Mouse (Mus musculus): ENCODE measurements around the gene Fchsd2.

The Fchsd2 gene

GRCm38 (mm10) chr7:101072123-101072740 lies 20.4 kb upstream of the Fchsd2 start:
- no peak for DNase-seq (ENCODE audit: low read depth, low spot score)

GRCm38 (mm10) chr7:101074170-101074767 lies 18.4 kb upstream of the Fchsd2 start:
- no peak for DNase-seq (ENCODE audit: low read depth, low spot score)

DNA sequence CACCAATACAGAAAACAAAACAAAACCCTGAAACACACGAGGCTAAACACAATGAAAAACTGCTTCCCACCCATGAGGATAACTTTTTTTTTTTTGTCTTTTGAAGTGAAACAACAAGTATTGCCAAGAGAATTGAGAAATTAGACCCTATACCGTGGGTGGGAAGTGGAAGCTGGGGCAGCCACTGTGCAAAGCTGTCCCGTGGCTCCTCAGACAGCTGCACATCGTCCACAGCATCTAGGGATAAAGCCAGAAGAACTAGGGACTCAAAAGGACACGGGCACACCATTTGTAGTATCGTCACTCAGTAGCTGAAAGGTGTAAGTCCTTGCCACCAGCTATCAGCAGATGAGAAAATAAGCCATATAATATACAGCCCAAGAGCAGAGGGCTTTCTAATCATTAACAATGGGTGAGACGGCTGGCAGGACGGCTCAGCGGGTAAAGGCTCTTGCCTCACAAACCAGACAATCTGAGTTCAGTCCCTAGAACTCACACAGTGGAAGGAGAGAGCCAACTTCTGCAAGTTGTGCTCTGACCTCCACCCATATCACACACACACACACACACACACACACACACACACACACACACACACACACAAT lies 9.0 kb upstream of the Fchsd2 start:
- DNase-seq (ENCODE audit: low read depth, low spot score) = no peak

DNA sequence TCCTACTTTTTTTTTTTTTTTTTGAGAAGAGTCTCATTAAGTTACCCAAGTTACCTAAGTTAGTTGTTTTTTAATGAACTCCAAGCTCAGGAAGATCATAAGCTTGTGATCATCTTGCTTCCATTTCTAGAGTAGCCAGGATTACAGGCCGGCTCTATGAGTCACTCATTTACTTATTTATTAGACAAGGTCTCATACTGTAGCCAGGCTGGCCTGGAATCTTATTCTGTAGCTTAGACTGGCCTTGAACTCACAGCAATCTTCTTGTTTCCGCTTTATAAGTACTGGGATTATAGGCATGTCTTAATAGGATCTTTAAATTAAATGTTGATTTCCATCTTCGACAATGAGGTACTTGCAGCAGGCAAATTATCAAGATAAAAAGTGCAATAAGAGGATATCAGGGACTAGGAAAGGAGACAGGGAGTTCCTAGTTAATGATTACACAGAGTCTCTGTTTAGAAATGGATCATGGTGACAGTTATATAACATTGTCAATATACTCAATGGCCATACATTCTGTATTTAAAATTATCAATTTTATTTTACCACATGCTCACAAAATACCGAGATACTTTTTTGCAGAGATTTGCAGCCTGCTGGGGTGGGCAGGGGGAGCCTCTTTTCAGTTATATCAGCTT lies 7.7 kb upstream of the Fchsd2 start:
- DNase-seq (ENCODE audit: low read depth, low spot score) = no peak

GRCm38 (mm10) chr7:101085779-101086178 lies 6.9 kb upstream of the Fchsd2 start:
- DNase-seq (ENCODE audit: low read depth, low spot score) = no peak

DNA sequence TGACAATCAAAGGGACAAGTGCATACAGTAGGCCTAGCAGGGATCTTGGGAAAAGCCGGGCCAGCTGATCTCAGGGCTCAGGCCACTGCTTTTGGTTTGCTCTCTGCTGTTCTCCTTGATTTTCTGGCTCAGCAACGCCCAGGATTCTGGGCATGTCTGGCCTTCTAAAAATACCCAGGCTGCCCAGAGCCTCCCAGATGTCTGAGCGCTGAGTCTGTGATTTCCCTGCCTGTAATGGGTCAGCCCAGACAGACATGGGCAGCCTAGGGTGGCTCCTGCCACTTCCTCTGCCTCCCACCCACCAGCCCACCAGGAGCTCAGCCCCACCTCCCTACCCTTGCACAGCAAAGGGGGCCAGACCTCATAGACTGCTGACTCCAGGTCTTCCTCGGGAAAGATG lies 4.0 kb upstream of the Fchsd2 start:
- DNase-seq (ENCODE audit: low read depth, low spot score) = no peak

DNA sequence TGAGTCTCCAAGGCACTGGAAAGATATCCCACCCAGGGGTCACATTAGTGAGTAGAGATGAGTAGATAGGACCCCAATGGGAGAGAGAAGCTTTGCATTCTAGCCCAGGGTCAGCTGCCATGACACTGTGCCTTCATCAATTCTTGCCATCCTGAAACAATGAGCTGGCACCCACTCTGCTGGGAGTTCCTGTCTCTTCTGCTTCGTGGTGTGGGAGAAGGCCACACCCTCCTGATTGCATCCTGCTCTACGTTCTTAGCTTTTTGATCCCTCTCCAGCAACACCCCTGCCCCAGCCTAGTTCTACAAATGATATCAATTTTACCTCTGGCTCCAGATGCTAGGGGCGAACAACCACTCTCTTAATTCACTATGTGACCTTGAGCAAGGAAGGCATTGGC lies 3.4 kb upstream of the Fchsd2 start:
- no peak for DNase-seq (ENCODE audit: low read depth, low spot score)

DNA sequence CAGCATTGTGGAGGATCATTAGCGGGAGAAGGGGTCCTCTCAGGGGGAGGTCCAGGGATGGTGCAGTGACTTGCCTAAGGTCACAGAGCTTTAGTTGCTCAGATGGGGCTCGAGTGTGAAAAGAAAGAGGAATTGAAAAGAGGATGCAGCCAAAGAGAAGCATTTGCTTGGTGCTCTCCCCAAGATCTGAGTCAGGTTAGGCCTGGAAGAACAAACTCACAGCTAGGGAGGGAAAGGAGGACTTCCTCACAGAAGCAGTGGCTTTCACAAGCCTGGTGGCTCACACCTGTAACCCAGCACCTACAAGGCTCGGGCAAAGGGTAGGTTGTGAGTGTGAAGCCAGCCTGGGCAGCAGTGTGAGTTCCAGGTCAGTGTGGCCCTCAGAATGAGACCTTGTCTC lies 568 bp downstream of the Fchsd2 start:
- no peak for DNase-seq (ENCODE audit: low read depth, low spot score)

GRCm38 (mm10) chr7:101094746-101095145 lies 2.1 kb downstream of the Fchsd2 start:
- DNase-seq (ENCODE audit: low read depth, low spot score) = no peak

DNA sequence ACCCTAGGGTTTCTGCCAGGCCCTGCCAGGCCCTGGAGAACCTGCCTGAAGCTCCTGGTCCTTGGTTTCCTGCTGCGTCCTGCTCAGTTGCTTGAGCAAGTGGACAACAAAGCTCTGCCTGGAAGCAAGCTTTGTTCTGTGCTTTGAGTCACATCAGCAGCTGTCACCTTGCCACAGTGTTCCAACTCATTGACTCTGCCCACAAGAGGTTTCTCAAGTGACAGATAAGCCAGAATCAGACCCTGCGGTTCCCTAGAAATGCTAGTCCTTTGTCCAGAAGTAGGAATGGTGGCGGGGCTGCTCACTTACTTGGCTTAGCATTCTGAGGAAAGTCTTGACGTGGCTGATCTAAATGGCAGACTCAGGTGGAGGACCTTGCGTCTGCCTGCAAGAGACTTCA lies 2.9 kb downstream of the Fchsd2 start:
- no peak for DNase-seq (ENCODE audit: low read depth, low spot score)

- no peak for DNase-seq (ENCODE audit: low read depth, low spot score)
These were observed 3.9 kb downstream of the Fchsd2 start for GRCm38 (mm10) chr7:101096576-101096975.

GRCm38 (mm10) chr7:101097084-101097483 lies 4.4 kb downstream of the Fchsd2 start:
- peak; percentile 58 for DNase-seq (ENCODE audit: low read depth, low spot score)

- DNase-seq (ENCODE audit: low read depth, low spot score) = no peak
These were observed 7.3 kb downstream of the Fchsd2 start for GRCm38 (mm10) chr7:101099981-101100380.

DNA sequence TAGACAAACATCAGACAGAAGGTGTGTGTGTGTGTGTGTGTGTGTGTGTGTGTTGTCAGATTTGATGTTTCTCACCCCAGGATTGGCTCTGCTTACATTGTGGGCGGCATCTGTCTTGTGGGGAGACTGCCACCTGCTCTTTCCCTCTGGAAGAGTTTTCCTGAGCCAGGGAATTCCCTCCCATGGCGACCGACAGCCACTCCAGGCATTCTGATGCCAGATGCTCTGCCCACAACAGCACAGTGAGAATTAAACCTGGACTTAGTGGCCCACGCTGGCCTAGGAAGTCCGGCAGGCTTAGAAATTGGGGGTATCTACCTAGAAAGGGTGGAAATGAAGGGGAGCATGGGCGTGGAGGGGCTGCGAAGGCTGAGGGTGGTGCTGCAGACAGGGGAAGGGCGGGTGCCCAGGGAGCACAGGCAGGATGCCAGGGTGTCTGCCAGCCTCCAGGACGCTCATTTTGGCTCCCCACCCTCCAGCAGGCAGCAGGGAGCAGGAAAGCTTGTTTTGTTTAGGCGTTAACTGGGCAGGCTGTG lies 8.6 kb downstream of the Fchsd2 start:
- no peak for DNase-seq (ENCODE audit: low read depth, low spot score)

DNA sequence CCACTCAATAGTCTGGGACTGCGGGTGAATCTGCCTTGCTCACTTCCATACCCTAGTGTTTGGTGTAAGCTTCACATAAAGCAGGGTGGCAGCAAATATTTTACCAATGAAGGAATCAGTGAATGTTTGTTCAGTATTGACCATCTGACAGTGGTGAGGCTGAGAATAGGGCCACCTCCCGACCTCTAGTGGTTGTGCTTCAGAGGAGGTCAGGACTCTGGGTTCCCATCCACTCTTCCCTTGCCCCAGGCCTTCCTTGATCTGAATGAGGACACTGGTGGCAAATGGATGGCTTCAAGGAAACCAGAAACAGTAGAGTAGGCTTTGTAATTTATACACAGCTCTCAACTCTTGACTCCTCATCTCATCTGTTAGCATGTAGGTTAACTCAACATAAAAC lies 14.0 kb downstream of the Fchsd2 start:
- peak; percentile 10 for DNase-seq (ENCODE audit: low read depth, low spot score)

DNA sequence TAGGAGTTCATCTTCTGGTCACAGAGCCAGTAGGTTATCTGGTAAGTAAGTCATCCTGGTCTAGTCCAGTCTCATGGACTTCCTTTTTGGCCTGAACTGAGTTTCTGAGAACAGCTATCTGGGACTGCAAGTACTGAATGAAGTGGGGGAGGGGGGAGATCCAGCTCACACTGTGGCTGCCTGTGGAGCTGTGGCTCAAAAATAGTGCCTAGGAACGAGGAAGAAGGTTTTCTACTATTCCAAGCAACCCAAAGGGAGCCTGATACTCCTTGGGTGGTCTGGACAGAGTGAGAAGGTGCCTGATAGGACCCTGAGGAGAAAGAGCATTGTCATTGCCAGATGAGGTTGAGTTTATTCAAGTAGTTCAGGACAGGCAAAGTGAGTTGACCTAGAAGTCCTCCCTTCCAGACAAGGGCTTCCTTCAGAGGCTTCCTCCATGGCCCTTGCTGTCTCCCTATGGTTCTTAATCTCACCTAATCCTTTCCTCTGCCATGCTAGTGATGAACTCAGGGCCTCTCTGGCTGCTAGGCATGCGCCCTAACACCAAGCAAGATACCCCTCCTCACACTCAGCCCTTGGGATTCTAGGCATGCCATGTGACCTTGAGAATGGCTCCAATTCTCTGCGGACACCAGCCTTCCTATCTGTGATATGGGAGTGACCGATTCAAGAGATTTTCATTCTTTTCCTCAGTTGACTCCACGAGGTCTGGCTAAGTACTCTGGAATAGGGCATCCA lies 14.6 kb downstream of the Fchsd2 start:
- peak; percentile 37 for DNase-seq (ENCODE audit: low read depth, low spot score)

DNA sequence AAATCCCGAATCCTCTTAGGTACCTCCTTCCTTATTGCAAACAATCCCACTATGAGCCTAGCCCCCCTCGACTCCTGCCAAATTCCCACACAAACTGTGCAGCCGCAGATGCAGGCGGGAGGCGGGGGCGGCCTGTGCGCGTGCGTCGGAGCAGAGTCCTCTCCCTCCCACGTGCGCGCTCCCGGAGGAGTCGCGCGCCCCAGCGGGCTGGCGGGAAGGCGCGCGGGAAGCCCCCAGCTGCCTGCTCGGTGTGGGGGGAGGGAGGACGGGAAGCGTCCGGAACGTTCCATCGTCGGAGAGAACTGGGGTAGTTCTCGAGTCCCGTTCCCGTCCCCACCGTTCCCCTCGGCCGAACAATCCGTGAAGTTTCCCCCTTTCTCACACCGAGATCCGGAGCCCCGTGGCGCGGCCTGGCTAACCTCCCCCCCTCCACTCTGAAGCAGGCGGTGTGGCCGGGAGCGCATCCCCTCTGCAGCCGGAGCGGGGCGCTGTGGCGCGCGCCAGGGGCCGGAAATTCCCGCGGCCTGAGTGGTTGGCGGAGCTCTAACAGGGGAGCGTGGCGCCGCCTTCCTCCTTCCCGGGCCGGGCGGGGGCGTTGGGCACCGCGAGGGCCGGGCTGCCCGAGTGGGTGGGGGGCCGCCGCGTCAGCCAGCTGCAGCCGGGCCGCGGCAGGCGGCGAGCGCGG lies 15.4 kb downstream of the Fchsd2 start:
- peak; percentile 95 for DNase-seq (ENCODE audit: low read depth, low spot score)

DNA sequence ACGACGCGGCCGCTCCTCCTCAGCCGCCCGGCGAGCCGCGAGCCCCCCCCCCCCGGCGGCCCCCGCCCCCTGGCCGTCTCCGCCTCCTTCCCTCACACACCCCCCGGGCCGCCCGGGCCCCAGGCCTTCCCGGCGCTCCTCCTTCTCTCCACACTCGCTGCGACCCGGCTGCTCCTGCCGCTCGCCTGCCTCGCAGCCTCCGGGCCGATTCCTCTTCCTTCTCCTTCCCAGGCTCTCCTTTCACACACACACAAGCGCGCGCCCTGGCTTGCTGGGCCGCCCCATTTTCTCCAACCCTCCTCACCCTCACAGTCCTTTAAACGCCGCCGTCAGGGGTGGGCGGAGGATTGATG lies 16.0 kb downstream of the Fchsd2 start:
- DNase-seq (ENCODE audit: low read depth, low spot score) = peak; percentile 56

DNA sequence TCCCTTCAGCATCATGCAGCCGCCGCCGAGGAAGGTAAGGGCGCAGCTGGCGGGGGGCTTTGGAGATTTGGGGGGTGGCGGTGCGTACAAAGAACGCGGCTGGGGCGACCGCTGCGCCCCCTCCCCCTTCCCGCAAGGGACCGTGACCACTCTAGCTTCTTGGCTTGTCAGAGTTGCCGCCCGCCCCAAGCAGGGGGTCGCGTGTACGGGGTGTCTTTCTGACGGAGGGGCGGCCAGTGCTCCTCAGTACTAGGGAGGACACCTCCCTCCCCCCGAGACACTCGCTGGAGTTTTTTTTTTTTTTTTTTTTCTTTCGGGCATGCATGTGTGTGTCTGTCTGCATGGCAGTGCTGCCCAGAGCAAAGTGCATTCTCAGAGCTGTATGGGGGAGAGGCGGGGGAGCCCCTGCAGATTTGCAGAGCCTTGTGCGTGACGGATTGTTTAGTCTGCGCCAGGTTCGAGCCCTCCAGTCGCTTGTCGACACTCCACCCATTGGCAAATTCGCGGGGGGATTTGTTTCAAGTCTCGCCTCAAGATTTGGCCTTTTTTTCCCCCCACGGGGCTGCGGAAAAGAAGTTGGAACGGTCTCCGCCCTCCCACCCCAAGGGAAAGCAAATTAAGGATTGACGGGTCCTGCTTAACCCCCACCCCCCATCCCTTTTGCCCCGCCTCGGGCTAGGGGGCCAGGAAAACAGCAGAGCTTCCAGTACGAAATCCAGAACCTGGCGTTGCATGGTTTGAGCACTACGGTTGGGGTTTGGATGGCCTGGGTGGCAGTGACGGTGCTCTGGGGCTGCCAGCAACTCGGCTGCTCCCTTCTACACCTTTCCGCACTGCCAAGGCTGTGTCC lies 16.6 kb downstream of the Fchsd2 start:
- DNase-seq (ENCODE audit: low read depth, low spot score) = peak; percentile 41

DNA sequence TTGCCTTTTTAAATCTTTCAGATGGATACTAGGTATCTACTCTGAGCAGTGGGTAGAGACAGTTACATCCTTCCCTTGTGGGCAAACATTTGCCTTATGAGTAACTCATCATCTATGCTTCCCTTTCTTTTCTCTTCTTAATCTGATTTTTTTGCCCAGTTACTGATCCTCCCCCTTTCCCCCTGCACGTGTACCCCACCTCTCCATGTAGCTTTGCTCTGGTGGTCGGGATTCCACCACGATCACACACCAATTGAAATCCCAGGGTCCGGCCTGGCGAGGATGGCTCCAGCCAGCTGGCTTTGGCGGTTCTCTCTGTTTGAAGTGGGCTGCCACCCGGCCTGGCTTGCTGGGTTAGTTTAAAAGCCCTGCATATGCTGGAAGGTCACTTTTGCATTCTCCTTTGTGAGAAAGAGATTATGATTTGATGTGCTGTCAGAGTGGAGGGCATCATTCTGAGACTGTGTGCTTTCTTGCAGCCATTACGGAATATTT lies 17.2 kb downstream of the Fchsd2 start:
- DNase-seq (ENCODE audit: low read depth, low spot score) = no peak

Data from ES-CJ7 (cell line).